Mouse (Mus musculus) WW6 (cell line): ENCODE results near the gene Ipo4.
A peak's percentile ranks its signal among the peaks of the same experiment; 100 is the strongest.

ENCODE experiments used
- DNase-seq: peaks from one replicate; pipeline ENCODE4 v3.0.0-alpha.2; 2013; ENCODE audit warnings: low read depth, low spot score

The Ipo4 gene

DNA sequence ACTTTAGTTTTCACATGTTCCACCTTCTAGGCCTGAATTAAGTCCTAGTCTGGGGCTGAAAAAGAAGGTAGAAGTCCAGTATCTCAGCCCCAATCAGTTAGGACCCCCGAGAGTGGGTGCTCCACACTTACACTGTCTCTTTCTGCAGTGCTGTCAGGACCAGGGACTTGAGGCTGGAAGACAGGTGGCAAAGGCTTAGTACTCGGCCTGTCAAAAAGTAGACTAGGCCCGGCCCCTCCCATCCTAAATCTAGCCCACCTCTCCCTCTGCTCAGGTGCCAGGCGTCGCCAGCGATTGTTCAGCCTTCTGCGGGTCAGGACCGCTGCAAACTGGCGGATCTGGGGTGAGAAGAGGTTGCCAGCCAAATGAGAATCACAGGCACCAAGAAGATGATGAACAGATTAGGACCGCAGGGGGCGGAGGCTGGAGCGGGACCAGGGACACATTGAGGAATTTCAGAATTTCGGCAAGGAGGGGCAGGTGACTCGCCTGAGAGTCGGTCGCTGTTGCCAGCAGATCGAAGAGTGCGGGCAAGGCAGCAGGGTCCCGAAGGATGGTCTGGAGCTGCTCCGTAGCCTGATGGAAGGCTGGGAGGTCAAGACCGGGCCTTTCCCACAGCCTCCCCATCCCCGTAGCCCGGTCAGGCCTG is 759 bp downstream of the Ipo4 start:
- no peak for DNase-seq

DNA sequence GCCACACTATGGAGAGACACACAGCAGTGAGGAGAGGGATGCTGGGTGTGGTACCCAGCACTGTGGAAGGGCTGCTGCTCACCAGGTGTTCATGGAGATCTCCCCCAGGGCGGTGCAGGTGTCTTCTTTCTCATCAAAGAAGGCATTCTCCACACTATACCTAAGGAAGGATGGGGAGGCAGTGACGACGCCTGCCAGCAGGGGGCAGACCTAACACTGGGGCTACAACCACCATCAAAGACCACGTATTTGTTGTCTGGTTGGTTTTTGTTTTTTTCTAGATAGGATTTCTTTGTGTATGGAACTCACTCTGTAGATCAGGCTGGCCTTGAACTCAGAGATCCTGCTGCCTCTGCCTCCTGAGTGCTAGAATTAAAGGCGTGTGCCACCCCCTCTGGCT is 6.4 kb downstream of the Ipo4 start:
- no peak for DNase-seq

DNA sequence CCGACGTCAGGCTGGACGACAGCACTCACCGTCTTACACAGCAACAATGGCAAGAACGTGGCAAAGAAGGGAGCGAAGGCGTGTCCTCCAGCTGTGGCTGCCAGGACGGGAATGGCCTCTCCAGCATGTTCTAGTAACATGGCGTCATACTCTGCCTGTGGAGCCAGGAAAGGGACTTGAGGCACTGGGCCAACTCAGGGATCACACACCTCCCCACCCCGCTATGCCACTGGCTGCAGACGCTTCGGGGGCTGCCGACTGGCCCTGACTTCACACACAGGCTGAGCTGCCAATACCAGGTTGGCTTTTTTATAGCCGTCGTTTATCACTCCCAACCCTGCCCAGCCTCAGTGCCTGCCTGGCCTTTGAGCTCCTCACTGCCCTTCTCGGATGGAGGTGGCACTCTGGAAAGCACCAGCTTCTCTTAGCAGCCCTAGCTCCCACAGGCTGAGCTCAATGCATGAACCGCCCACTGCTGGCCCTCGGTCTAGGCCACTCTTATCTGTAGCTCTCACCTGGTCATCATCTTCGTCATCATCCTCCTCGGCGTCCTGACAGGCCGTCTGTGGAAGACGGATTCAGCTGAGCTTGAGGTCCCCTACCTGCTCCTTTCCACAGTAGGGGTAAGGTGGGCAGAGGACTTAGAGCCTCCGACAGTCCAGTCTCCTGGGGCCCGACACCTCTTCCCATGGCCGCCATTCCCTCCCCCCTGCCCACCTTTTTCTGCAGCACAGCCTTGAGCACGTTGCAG is 7.5 kb downstream of the Ipo4 start:
- DNase-seq, result no peak

DNA sequence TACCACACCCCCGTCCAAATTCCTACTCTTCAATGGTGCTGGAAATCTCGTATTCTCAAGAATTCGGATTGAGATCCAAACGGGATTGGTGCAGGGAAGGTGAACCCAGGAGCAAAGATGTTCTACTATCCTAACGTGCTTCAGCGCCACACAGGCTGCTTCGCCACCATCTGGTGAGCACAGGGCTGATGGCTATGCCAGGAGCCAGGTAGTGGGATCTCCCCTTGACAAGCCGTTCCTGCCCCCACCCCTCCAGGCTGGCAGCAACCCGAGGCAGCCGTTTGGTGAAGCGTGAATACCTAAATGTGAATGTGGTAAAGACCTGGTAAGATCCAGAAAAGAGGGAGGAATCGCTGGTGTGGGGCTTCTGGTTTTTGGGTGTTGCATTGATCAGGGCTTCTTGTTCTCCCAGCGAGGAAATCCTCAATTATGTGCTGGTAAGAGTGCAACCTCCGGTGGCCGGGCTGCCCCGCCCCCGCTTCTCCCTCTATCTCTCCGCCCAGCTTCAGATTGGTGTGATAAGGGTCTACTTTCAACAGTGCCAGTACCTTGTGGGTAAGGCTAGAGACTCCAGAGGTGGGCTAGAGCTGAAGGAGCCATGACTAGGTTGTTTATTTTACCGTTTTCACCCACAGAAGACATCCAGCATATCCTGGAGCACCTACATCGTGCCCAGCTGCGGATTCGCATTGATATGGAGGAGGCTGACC is 17.1 kb downstream of the Ipo4 start:
- no peak for DNase-seq

DNA sequence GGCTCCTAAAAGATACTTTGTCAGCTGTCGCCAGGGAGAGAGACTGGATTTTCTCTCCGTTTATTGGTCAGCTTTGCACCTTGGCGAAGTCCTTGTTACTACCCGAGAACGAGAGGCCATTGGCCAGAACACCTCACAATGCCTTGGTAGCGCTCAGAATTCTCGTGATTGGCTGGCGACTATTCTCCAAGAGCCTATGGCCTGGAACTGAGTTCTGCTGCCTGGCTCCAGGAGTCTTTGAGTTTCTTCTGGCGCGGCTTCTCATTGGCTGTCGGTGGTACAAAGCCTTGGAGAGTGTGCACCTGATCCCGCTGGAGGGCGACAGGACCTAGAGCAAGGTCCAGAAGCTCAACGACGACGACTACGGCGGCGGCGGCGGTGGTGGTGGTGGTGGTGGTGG is 17.9 kb downstream of the Ipo4 start, which contains the start of gene Rec8:
Rec8 (plus strand) TSS at position 216 of the 400 bp plus-strand sequence.
- DNase-seq, result peak; percentile 80

DNA sequence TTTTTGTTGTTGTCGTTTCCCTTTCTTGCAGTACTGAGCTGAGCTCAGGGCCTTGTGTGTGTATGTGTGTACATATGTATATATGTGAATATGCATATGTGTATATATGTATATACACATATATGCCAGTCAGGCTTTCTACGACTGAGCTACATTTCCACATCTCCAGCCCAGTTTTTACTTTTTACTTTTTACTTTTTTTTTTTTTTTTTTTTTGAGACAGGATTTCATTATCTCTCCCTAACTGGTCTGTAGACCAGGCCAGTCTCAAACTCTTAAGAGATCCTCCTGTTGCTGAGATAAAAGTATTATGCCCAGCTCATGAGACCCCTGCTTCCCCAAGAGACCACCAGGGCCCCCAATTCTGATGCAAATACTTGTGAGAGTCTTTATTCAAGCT is 18.9 kb downstream of the Ipo4 start:
- DNase-seq, result no peak

DNA sequence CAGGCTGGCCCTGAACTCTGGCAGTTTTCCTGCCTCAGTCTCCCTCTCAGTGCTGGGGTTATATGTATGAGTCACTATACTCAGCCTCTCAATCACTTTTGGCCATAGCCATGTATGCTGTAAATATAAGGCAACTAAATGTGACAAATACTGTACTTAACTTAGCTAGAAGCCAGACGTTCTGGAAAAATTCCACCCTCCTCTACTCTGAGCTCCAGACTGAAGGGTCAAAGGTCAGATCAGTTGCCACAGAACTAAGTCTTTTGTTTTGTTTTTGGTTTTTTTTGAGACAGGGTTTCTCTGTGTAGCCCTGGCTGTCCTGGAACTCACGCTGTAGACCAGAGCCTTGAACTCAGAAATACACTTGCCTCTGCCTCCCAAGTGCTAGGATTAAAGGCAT is 19.9 kb downstream of the Ipo4 start:
- DNase-seq, result no peak

DNA sequence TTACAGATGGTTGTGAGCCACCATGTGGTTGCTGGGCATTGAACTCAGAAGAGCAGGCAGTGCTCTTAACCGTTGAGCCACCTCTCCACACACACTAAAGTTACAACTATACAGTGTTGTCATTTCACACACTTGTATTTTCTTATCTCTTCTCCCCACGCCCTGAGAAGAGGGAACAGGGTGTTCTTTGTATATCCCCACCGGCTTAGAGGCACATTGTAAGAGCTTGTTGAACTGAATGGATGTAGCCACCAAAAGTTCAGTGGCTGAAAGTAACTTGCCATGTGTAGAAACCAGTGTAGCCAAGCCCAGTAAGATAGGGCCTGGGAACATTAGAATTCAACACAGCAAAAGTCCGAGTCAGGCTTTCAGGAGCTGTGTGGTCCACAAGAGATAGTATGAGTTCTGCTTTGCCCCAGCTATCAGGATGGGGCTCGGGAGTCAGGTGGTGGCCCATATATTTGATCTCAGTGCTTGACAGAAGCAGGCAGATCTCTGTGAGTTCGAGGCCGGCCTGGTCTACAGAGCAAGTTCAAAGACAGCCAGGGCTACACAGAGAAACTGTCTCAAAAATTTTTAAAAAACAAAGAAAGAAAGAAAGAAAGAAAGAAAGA is 21.1 kb downstream of the Ipo4 start:
- no peak for DNase-seq

DNA sequence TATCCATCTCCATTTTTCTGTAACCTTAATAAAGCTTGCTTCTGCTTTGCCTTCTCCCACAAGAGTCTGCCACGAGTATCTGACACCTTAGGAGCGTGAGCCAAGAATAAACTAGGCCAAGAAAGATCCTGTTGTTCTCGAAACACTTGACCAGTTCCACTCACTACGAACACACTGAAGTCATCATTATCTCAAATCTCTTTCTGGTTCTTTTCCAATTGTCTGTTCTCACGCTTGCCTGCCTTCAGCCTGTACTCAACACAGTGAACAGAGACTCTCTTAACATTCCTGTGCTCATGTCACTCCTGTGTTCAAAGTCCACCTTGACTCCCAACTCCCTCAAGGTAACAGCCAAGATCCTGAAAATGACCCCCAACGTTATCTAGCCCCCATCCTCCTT is 22.4 kb downstream of the Ipo4 start:
- DNase-seq, result no peak

DNA sequence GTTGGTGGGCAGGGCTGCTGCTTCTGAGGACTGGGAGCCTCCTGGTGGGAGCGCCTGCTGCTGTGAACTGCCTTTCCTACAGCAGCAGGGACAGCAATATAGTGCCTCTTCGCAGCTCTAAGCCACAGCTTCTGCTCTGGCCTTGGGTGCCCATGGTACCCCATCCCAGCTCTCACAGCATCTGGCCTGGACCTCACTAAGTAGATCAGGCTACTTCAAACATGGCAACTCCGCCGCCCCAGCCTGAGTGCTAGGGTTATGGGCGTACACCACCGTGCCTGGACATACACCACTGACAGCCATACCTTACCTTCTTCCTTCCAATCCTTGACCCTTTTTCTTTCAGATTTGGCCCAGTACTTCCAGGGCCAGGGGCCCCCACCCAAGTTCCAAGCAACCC is 27.4 kb downstream of the Ipo4 start:
- DNase-seq, result no peak

DNA sequence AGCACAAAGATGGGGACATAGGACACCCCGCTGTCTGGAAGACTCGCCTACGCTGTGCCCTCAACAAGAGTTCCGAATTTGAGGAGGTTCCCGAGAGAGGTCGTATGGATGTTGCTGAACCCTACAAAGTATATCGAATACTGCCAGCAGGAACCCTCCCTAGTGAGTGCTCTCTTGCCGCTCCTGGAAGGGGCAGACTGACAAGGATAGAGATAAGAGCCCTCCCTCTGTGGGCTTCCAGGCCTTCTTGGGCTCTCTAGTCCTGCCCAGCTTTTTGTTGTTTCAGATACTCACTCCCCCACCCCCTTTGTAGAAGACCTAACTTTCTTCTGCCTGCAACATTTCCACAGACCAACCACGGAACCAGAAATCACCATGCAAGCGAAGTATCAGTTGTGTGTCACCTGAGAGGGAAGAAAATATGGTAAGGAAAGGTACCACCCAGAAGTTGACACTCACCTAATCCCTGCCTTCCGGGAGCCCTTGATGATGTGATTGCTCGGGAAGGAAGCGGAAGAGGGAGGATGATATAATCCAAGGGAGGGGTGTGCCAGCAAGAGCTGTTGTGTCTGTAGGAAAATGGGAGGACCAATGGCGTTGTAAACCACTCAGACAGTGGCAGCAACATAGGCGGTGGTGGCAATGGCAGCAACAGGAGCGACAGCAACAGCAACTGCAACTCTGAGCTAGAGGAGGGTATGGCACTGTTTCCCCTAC is 29.9 kb downstream of the Ipo4 start:
- no peak for DNase-seq

DNA sequence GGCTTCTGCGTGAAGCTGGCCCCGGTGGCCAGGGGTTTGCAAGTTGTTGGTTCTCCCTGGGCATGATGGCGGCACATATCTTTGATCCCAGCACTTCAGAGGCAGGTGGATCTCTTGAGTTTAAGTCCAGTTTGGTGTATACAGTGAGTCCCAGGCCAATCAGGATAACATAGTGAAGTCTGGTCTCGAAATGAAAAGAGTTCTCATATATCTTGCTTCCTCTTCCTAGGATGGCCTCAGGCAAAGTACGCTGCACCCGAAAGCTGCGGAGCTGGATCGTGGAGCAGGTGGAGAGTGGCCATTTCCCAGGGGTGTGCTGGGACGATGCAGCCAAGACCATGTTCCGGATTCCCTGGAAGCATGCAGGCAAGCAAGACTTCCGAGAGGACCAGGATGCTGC is 30.9 kb downstream of the Ipo4 start:
- DNase-seq, result no peak

DNA sequence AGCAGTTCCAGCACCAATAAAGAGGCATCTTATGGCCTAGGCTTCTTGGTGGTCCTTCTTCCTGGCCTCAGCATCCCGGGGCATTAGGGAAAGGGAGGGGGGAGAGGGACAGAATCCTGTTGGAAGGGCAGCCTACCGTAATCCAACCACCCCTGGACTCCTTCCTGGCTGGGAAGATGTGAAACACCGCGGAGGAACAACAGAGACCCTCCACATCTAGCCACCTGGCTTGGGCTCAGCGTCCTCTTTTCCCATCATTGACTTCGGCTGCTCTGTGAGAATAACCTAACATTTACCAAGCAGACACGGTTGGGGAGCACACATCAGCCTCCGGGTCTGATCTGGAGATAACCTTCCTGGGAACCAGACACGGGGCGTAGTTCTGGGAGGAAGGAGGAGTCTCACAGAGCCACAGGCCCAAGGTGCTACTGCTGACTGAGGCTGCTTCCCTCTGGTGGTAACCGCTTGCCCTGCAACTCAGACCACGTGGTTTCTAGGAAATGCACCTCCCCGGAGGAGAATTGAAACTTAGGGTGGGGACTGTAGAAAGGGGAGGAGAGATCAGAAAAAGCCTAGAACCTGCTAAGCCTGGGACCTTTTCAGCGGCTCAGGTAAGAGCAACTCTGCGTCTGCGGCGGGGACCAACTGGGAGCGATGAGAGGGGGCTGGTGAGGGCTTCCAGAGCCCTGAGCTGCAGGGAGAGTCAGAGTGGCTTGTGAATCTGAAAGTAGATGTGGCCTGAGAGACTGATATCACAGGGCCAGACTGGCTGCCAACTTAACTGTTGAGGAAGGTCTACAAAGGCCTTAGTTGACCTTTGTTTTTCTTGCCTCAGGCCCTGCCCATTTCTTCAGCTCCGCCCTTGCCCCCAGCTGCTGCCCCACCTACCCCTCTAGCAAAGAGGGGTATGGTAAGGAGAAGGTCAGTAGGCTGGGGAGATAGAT is 31.9 kb downstream of the Ipo4 start:
- peak; percentile 92 for DNase-seq

DNA sequence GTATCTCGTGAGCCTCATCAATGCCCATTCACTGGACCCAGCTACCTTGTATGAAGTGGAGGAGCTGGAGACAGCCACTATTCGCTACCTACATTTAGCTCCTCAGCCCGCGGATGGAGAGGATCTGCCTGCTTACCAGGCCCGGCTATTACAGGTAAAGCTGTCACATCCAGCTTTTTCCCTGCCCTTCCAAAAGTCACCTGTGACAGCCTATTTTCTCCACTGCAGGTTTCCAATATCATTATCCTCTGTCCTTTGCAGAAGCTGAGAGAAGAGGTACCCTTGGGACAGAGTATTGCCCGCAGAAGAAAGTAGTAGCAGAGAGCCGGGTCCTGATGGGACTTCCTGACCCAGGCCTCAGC is 32.5 kb downstream of the Ipo4 start, which contains the start of gene Irf9:
Irf9 (plus strand) TSS at position 301 of the 362 bp plus-strand sequence.
- no peak for DNase-seq

DNA sequence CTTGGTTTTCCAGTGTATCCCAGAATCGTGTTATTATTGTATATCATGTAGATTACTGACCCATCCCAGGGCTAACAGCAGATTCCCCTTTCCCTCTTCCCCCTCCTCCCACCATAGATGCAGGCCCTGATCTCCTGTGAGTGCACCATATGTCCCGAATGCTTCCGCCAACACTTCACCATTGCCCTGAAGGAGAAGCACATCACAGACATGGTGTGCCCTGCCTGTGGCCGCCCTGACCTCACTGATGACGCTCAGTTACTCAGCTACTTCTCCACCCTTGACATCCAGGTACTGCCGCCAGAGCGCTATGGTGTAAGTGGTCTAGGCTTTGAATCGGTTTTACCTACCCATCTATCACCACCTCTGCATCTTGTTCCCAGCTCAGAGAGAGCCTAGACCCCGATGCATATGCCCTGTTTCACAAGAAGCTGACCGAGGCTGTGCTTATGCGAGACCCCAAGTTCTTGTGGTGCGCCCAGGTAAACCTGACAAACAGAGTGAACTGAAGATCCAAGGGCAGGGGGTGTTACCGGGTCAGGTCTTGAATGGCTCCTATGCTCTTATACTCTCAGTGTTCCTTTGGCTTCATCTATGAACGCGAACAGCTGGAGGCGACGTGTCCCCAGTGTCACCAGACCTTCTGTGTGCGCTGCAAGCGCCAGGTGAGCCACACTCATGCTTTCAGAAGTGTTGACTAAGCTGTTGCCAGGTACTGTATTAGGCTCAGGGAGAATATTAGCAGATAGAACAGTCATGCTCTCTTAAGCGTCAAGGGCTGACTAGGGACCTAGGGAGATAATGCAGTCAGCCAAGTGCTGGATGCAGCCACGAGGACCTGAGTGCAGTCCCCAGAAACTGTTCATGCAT is 37.0 kb downstream of the Ipo4 start:
- DNase-seq, result no peak

DNA sequence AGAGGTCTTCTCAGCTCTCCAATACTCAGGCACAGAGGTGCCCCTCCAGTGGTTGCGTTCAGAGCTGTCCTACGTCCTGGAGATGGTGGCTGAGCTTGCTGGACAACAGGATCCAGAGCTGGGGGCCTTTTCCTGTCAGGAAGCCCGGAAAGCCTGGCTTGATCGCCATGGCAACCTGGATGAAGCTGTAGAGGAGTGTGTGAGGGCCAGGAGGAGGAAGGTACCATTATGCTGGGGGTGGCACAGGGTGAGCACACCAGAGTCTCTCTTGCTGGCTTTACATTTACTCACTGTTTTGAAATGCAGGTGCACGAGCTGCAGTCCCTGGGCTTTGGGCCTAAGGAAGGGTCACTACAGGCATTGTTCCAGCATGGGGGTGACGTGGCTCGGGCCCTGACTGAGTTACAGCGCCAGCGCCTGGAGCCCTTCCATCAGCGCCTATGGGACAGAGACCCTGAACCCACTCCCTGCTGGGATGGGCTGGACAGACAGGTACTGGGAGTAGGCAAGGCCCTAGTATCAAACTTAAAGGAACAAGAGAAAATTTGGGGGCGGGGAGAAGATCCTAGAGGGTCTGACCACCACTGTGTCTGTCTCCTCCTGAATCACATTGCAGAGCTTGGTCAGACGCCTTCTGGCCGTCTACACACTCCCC is 39.6 kb downstream of the Ipo4 start:
- no peak for DNase-seq

DNA sequence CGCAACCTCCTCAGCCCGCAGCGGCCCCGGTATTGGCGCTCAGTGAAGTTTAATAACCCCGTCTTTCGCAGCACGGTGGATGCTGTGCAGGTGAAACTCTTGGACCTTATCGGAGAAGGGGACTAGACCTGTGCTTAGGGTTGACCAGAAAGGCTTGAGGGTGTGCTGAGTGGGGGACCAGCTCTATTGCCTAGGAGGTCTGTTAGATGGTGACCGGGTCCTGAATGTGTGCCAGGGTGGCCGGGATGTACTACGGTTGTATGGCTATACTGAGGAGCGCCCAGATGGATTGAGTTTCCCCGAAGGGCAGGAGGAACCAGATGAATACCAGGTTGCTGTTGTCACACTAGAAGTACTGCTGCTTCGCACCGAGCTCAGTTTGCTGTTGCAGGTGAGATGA is 43.5 kb downstream of the Ipo4 start:
- no peak for DNase-seq

DNA sequence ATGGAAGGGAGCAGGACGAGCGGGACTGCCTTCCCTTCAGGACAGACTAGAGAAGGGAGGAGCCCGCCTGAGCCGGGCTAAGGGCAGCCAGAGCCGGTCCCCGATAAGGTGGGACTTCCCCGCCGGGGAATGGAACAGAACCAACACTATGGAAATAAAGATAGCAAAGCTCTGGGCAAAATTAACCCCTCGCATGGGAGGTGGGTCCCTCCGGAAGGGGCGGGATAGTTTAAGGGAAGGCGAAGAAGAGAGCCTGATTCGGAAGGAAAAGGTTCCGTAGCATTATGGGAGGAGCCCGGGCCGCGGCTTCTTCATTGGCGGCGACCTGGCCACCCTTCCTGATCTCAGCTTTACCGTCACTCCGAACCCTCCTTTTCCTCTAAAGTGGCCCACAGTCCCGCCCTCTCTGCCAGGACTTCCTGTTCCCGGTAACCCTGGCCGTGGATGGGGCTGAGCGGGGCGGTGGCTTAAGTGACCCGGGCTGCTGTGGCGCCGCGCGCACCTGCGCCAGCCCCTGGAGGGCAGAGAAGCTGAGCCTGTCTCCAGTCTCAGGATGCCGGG is 44.3 kb downstream of the Ipo4 start, which contains the start of gene Rnf31:
Rnf31 (plus strand) TSS at position 378 of the 561 bp plus-strand sequence.
- DNase-seq, result peak; percentile 89
